Mouse (Mus musculus): ENCODE data around the gene Phkg1.
A peak's percentile ranks its signal among the peaks of the same experiment; 100 is the strongest.
"Not testable (repeated sequence)": the region's sequence is repeated elsewhere in the genome, so short reads cannot be mapped to it uniquely, and the experiment has no call there.

The Phkg1 gene

GRCm38 (mm10) chr5:129907775-129908174 is 9.4 kb upstream of the Phkg1 start:
- DNase-seq = no peak

GRCm38 (mm10) chr5:129895198-129896088 is 2.9 kb downstream of the Phkg1 start, which contains the start of gene Zbed5:
Gene Zbed5 (plus strand): TSS chr5:129895723.
- peak; percentile 83 for DNase-seq

GRCm38 (mm10) chr5:129890390-129890789 is 8.0 kb downstream of the Phkg1 start:
- not testable (repeated sequence) for DNase-seq

- DNase-seq = peak; percentile 96
These were observed 11.3 kb downstream of the Phkg1 start, which contains the start of gene Chchd2 for GRCm38 (mm10) chr5:129886911-129887636. Gene Chchd2 (minus strand): TSS chr5:129887470.

GRCm38 (mm10) chr5:129886271-129886670 is 12.1 kb downstream of the Phkg1 start:
- DNase-seq = no peak

- no peak for DNase-seq
These were observed 18.5 kb downstream of the Phkg1 start for GRCm38 (mm10) chr5:129879888-129880287.

GRCm38 (mm10) chr5:129878946-129879345 is 19.4 kb downstream of the Phkg1 start:
- peak; percentile 32 for DNase-seq

GRCm38 (mm10) chr5:129877731-129878455 is 20.5 kb downstream of the Phkg1 start:
- DNase-seq = no peak

GRCm38 (mm10) chr5:129875098-129875497 is 23.3 kb downstream of the Phkg1 start:
- DNase-seq = no peak

- DNase-seq = no peak
These were observed 24.4 kb downstream of the Phkg1 start for GRCm38 (mm10) chr5:129873942-129874341.

- DNase-seq = no peak
These were observed 27.1 kb downstream of the Phkg1 start for GRCm38 (mm10) chr5:129871238-129871637.

GRCm38 (mm10) chr5:129869238-129869995 is 28.9 kb downstream of the Phkg1 start:
- DNase-seq = no peak

GRCm38 (mm10) chr5:129865841-129866240 is 32.5 kb downstream of the Phkg1 start:
- DNase-seq = no peak

- DNase-seq = no peak
These were observed 33.9 kb downstream of the Phkg1 start for GRCm38 (mm10) chr5:129864467-129864866.

GRCm38 (mm10) chr5:129862325-129862724 is 36.0 kb downstream of the Phkg1 start:
- DNase-seq = no peak

GRCm38 (mm10) chr5:129856414-129856813 is 41.9 kb downstream of the Phkg1 start:
- no peak for DNase-seq

GRCm38 (mm10) chr5:129855163-129855562 is 43.2 kb downstream of the Phkg1 start:
- DNase-seq = no peak

- DNase-seq = no peak
These were observed 50.9 kb downstream of the Phkg1 start for GRCm38 (mm10) chr5:129847558-129847820.

- DNase-seq = peak; percentile 95
These were observed 51.4 kb downstream of the Phkg1 start, which contains the start of gene Sumf2 for GRCm38 (mm10) chr5:129846752-129847557. Gene Sumf2 (plus strand): TSS chr5:129846986.

GRCm38 (mm10) chr5:129844848-129845247 is 53.5 kb downstream of the Phkg1 start:
- DNase-seq = no peak
